Mouse (Mus musculus): ENCODE measurements around the gene Atg4d.

- TF ChIP-seq POLR2A (IDR thresholded peaks at IDR 0.05; ENCODE audit: borderline replicate concordance, low read depth, low read length): no peak
- no peak for TF ChIP-seq CTCF (IDR thresholded peaks at IDR 0.05; ENCODE audit: low read depth, low read length)
Measured at GRCm38 (mm10) chr9:21283994-21284393, 18.9 kb downstream of the Atg4d start.
